Mouse (Mus musculus): ENCODE results near the gene Pomgnt2. TPM values are rescaled to one million over a fixed set of nuclear protein-coding genes. Genes with fewer than 3 reads are reported as not detected.

The Pomgnt2 gene
- total RNA-seq, 2 experiments from 2014 or later = 4.6 to 6.7 TPM

GRCm38 (mm10) chr9:121974141-121974986 lies 22.5 kb downstream of the Pomgnt2 start:
- no peak for ATAC-seq (replicated peaks; ENCODE audit: poor library complexity)

DNA sequence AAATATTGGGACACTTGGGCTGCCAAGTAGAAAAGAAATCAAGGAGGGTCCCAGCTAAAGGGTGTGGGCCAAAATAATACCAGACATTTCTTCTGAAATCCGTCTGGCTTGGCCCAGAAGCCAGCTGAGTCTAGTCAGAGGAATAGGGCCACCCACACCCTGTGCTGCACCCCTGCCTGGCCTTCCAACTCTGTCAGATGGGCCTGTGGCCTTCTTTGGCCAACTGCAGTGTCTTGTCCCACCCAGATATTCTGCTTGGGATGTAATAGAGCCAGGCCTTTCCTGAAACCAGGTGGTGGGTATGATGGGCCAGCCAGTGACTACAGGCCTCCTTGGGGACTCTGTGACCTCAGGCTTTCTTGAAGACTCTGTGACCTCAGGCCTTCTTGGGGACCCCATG lies 23.7 kb downstream of the Pomgnt2 start:
- ATAC-seq (replicated peaks; ENCODE audit: poor library complexity) = no peak

- ATAC-seq (replicated peaks; ENCODE audit: poor library complexity) = no peak
These were observed 27.0 kb downstream of the Pomgnt2 start for GRCm38 (mm10) chr9:121969841-121970381.

DNA sequence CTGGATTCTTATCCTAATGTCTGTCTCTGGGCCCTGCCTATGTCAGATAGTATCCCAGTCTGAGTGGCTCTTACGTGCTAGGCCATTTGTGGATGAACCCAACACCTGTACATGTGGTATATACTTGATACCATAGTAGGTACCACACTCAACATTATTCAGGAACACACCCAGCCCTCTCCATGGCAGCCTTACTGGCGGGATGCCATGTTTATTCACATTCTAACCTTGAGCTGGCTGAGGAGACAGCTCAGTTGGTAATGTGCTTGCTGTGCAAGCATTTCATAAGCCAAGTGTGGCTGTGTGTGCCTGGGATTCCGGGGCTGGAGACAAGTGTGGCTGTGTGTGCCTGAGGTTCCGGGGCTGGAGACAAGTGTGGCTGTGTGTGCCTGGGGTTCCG lies 28.7 kb downstream of the Pomgnt2 start:
- ATAC-seq (replicated peaks; ENCODE audit: poor library complexity) = no peak

GRCm38 (mm10) chr9:121964941-121965340 lies 32.0 kb downstream of the Pomgnt2 start:
- no peak for ATAC-seq (replicated peaks; ENCODE audit: poor library complexity)

DNA sequence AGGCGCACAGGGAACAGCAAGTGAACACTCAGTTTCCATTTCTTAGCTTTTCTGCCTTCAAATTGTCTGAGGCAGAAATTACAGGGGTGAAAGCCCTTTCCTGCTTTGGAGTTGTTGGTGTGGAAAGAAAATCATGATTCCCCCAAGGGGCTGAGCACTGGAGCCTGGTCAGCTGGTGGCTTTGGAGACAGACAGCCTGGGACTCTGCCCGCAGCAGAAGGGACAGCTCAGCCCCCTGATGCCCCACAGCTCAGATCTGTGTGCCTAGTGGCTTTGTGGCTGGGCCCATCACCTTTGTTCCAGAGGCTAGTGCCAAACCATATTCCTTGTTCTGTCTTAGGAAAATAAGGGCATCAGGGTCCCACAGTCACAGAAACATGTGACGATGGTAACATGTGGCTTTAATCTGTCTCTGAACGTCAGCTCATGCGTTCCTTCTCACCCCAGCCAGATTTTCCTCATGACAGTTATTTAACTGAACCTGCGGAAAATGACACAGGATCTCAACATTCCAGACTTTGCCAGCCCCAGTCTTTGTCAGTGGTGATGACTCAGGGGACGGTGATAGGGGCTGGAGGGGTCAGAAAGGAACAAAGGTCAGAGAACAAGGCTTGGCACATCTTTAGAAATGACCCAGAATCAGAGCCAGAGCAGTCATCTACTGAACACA lies 36.8 kb downstream of the Pomgnt2 start:
- ATAC-seq (replicated peaks; ENCODE audit: poor library complexity) = no peak

- no peak for ATAC-seq (replicated peaks; ENCODE audit: poor library complexity)
These were observed 44.3 kb downstream of the Pomgnt2 start for GRCm38 (mm10) chr9:121952596-121952995.

DNA sequence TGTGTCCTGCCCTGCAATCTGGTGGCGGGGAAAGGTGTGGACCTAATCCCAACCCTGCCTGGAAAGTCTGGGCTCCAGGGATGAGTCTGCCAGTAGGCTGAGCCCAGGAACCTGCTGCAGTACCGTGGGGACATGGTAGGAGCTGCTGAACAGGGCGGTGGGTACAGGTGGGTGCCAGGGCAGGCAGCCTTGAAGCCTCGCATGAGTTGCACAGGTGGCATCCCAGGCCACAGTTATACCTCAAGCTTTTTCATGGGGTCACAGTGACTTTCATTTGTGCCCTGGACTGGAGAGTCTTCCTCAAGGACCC lies 45.8 kb downstream of the Pomgnt2 start:
- 0 out of 2 replicates have a peak, but pooled peaks have one; percentile 20 for ATAC-seq (replicated peaks; ENCODE audit: poor library complexity)

DNA sequence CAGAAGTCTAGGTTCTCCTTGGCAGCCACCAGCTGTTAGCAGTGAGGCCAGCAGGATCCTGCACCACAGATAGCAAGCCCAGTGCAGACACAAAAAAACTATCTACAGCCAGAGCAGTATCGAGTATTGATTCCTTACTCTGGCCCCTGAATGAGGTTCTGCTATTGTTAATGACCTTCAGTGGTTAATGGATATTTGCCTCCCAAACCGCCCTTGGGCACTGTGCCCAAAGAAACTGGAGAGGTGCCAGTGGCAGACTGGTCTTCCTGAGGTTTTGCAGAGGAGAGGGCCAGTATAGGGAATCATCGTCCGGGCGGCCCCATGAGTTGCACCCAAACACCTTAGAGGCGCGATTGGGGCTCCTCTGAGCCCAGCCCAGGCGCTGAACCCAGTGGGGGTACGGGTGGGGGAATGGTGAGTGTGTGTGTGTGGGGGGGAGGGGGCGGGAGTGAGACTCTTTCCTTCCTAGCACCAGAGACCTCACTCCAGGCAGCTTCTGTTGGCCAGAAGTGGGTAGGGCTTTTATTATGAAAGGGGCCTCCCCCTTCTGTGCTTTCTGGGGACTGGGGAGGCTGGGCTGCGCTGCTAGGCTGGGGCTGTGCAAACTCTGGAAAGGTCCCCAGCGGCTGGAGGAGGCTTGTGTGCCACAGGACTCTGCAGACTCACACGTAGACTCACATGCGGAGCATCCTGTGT lies 46.3 kb downstream of the Pomgnt2 start, which contains the start of gene Fam198a:
TSS of gene Fam198a (plus strand) at position 571 of the 696 bp plus-strand sequence.
- ATAC-seq (replicated peaks; ENCODE audit: poor library complexity) = peak; percentile 55

DNA sequence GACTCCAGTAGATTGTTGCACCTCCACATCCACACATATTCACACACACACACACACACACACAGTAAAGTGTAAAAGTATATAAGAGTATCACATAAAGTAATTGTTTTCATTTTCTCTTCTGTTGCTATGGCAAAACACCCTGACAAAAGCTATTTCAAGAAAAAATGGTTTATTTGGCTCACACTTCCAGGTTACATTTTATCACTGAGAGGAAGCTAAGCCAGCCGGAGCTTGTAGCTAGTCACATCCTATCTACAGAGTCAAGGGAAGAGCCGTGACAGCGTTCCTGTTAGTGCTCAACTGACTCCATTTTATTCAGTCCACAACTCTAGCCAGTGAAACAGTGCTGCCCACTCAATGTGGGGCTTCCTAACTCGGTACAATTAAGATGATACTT lies 48.5 kb downstream of the Pomgnt2 start:
- ATAC-seq (replicated peaks; ENCODE audit: poor library complexity) = no peak

DNA sequence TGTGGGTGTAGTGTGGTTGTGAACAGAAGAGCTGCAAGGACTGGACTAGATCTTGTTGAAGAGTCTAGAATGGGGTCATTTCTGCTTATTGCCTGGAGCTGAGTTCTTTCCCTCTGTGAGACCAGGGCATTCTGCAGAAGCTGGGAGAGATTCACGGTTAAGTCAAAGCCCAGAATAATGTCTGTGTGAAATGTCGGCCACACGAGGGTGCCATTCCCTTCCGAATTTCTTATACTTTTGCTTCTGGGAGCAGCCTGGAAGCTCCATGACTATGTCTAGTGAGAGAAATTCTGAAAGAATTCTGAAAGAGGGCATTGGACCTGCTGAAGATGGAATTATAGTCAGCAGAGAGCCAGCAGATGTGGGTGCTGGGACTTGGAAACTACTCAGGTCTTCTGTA lies 49.1 kb downstream of the Pomgnt2 start:
- no peak; the same call in 1 of the 2 replicates for ATAC-seq (replicated peaks; ENCODE audit: poor library complexity)

DNA sequence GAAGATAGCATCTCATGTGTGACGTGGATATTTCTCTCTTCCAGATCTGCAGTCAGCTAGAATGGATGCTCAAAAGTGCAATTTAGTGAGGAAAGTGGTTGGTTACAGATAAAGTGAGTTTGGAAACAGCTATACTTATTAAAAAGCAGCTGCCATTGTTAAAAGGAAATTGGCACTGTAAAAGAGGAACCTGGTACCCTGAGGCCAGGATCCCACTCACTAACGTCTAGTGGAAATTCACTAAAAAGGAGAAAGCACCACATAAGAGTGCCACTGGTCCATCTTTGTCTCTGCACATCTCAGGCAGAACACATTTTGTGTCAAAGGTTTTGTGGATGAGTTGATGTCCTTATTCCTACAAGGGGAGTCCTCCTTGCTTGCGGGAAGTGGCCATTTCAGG lies 53.3 kb downstream of the Pomgnt2 start:
- no peak for ATAC-seq (replicated peaks; ENCODE audit: poor library complexity)

- no peak for ATAC-seq (replicated peaks; ENCODE audit: poor library complexity)
These were observed 53.9 kb downstream of the Pomgnt2 start for GRCm38 (mm10) chr9:121943005-121943404.

DNA sequence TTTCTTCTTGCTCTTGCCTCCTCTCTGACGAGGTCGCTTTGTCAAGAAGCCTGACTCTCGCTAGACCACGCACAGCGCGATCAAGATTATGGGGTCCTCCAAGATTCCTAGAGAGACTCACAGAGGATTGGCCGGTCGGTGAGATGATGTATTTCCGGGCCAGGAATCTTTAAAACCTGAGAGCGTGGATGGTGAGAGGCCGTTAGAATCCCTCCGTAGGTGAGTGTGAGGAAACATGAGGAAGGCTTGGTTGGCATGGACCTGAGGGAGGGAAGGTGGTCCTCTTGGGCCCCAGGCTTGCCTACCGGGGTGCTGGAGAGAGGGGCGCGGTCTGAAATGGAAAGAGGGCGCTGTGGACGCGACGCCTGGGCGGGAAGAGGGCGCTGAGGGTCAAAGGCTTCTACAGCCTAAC lies 59.0 kb downstream of the Pomgnt2 start:
- peak; percentile 77 for ATAC-seq (replicated peaks; ENCODE audit: poor library complexity)

GRCm38 (mm10) chr9:121937451-121937864 lies 59.5 kb downstream of the Pomgnt2 start:
- peak; percentile 43 for ATAC-seq (replicated peaks; ENCODE audit: poor library complexity)

- ATAC-seq (replicated peaks; ENCODE audit: poor library complexity) = no peak
These were observed 60.0 kb downstream of the Pomgnt2 start for GRCm38 (mm10) chr9:121936952-121937351.

GRCm38 (mm10) chr9:121934856-121935255 lies 62.1 kb downstream of the Pomgnt2 start:
- ATAC-seq (replicated peaks; ENCODE audit: poor library complexity) = no peak
